Mouse (Mus musculus): ENCODE data around the gene Samsn1. TPM values are rescaled to one million over a fixed set of nuclear protein-coding genes. Genes with fewer than 3 reads are reported as not detected.

Gene Samsn1
- total and polyA plus RNA-seq, 2 experiments from 2014 or later, result 1.1 to 1.6 TPM

- WGBS, result 97% methylated on average over 1 of the region's 1 CpGs
- Histone ChIP-seq H3K36me3 (ENCODE audit: insufficient read depth, low read length) (no peaks in the 10 kb centered on the region), H3K27ac (no peak overlapping the region), H3K4me1 (ENCODE audit: insufficient read depth, low read length) (no peaks in the 10 kb centered on the region), H3K4me2 (ENCODE audit: low read depth, low read length) (no peak overlapping the region), H3K9me3 (ENCODE audit: low read length) (no peaks in the 10 kb centered on the region), H3K9ac (replicated peaks; ENCODE audit: low read length) (no peak overlapping the region), H3K4me3 (ENCODE audit: low read length) (no peak overlapping the region), H3K27me3 (ENCODE audit: insufficient read depth, low read length) (no peaks in the 10 kb centered on the region)
- no peak for TF ChIP-seq CTCF (IDR thresholded peaks at IDR 0.05; ENCODE audit: low read depth)
- ATAC-seq (no peak), DNase-seq (ENCODE audit: low spot score) (no peak)
These were observed 38.2 kb downstream of the Samsn1 start for GRCm38 (mm10) chr16:75983831-75984230.

- H3K4me3 ChIP-seq (ENCODE audit: low read length), result no peak overlapping the region
- H3K27me3 ChIP-seq (ENCODE audit: insufficient read depth, low read length), result no peaks in the 10 kb centered on the region
- H3K9ac ChIP-seq (replicated peaks; ENCODE audit: low read length), result no peak overlapping the region
- H3K4me2 ChIP-seq (ENCODE audit: low read depth, low read length), result no peak overlapping the region
- no peaks in the 10 kb centered on the region for H3K9me3 ChIP-seq (ENCODE audit: low read length)
- no peak for DNase-seq (ENCODE audit: low spot score)
- no peak for TF ChIP-seq CTCF (IDR thresholded peaks at IDR 0.05; ENCODE audit: low read depth)
- no peak overlapping the region for H3K27ac ChIP-seq
- no peak for ATAC-seq
- no peaks in the 10 kb centered on the region for H3K4me1 ChIP-seq (ENCODE audit: insufficient read depth, low read length)
- no peaks in the 10 kb centered on the region for H3K36me3 ChIP-seq (ENCODE audit: insufficient read depth, low read length)
These were observed 42.7 kb downstream of the Samsn1 start for GRCm38 (mm10) chr16:75979381-75979780.

- no peak for TF ChIP-seq CTCF (IDR thresholded peaks at IDR 0.05; ENCODE audit: low read depth)
- 87% methylated on average over 5 of the region's 5 CpGs for WGBS
- no peaks in the 10 kb centered on the region for H3K9me3 ChIP-seq (ENCODE audit: low read length)
- H3K4me1 ChIP-seq (ENCODE audit: insufficient read depth, low read length), result no peaks in the 10 kb centered on the region
- no peaks in the 10 kb centered on the region for H3K27me3 ChIP-seq (ENCODE audit: insufficient read depth, low read length)
- no peak for DNase-seq (ENCODE audit: low spot score)
- no peak overlapping the region for H3K27ac ChIP-seq
- H3K4me2 ChIP-seq (ENCODE audit: low read depth, low read length), result no peak overlapping the region
- ATAC-seq, result no peak
- H3K9ac ChIP-seq (replicated peaks; ENCODE audit: low read length), result no peak overlapping the region
- no peaks in the 10 kb centered on the region for H3K36me3 ChIP-seq (ENCODE audit: insufficient read depth, low read length)
- no peak overlapping the region for H3K4me3 ChIP-seq (ENCODE audit: low read length)
These were observed 44.3 kb downstream of the Samsn1 start for GRCm38 (mm10) chr16:75977798-75978197.

- 74% methylated on average over 11 of the region's 11 CpGs for WGBS
- no peak overlapping the region for H3K4me3 ChIP-seq (ENCODE audit: low read length)
- H3K4me1 ChIP-seq (ENCODE audit: insufficient read depth, low read length), result no peaks in the 10 kb centered on the region
- ATAC-seq (no peak), DNase-seq (ENCODE audit: low spot score) (no peak)
- no peak overlapping the region for H3K9ac ChIP-seq (replicated peaks; ENCODE audit: low read length)
- H3K9me3 ChIP-seq (ENCODE audit: low read length), result no peaks in the 10 kb centered on the region
- H3K27ac ChIP-seq, result no peak overlapping the region
- TF ChIP-seq CTCF (IDR thresholded peaks at IDR 0.05; ENCODE audit: low read depth), result no peak
- no peaks in the 10 kb centered on the region for H3K36me3 ChIP-seq (ENCODE audit: insufficient read depth, low read length)
- no peak overlapping the region for H3K4me2 ChIP-seq (ENCODE audit: low read depth, low read length)
- H3K27me3 ChIP-seq (ENCODE audit: insufficient read depth, low read length), result no peaks in the 10 kb centered on the region
These were observed 46.3 kb downstream of the Samsn1 start for GRCm38 (mm10) chr16:75975682-75976332.

GRCm38 (mm10) chr16:75970266-75970998 is 51.6 kb downstream of the Samsn1 start:
- WGBS, result 52% methylated on average over 6 of the region's 6 CpGs
- Histone ChIP-seq H3K4me2 (ENCODE audit: low read depth, low read length) (no peak overlapping the region), H3K36me3 (ENCODE audit: insufficient read depth, low read length) (no peaks in the 10 kb centered on the region), H3K4me1 (ENCODE audit: insufficient read depth, low read length) (no peaks in the 10 kb centered on the region), H3K27me3 (ENCODE audit: insufficient read depth, low read length) (no peaks in the 10 kb centered on the region), H3K9ac (replicated peaks; ENCODE audit: low read length) (no peak overlapping the region), H3K4me3 (ENCODE audit: low read length) (no peak overlapping the region), H3K9me3 (ENCODE audit: low read length) (no peaks in the 10 kb centered on the region), H3K27ac (no peak overlapping the region)
- no peak for TF ChIP-seq CTCF (IDR thresholded peaks at IDR 0.05; ENCODE audit: low read depth)
- no peak for DNase-seq (ENCODE audit: low spot score)
- no peak for ATAC-seq

- TF ChIP-seq CTCF (IDR thresholded peaks at IDR 0.05; ENCODE audit: low read depth), result no peak
- Histone ChIP-seq H3K9ac (replicated peaks; ENCODE audit: low read length) (no peak overlapping the region), H3K9me3 (ENCODE audit: low read length) (no peaks in the 10 kb centered on the region), H3K4me1 (ENCODE audit: insufficient read depth, low read length) (no peaks in the 10 kb centered on the region), H3K27ac (no peak overlapping the region), H3K27me3 (ENCODE audit: insufficient read depth, low read length) (no peaks in the 10 kb centered on the region), H3K36me3 (ENCODE audit: insufficient read depth, low read length) (no peaks in the 10 kb centered on the region), H3K4me3 (ENCODE audit: low read length) (no peak overlapping the region), H3K4me2 (ENCODE audit: low read depth, low read length) (no peak overlapping the region)
- no peak for ATAC-seq
- no peak for DNase-seq (ENCODE audit: low spot score)
- WGBS, result 84% methylated on average over 8 of the region's 8 CpGs
These were observed 60.1 kb downstream of the Samsn1 start for GRCm38 (mm10) chr16:75962021-75962420.

- Histone ChIP-seq H3K4me1 (ENCODE audit: insufficient read depth, low read length) (no peaks in the 10 kb centered on the region), H3K9me3 (ENCODE audit: low read length) (no peaks in the 10 kb centered on the region), H3K27me3 (ENCODE audit: insufficient read depth, low read length) (no peaks in the 10 kb centered on the region), H3K27ac (no peak overlapping the region), H3K36me3 (ENCODE audit: insufficient read depth, low read length) (no peaks in the 10 kb centered on the region), H3K4me2 (ENCODE audit: low read depth, low read length) (no peak overlapping the region), H3K4me3 (ENCODE audit: low read length) (no peak overlapping the region), H3K9ac (replicated peaks; ENCODE audit: low read length) (no peak overlapping the region)
- ATAC-seq, result no peak
- 69% methylated on average over 5 of the region's 5 CpGs for WGBS
- no peak for DNase-seq (ENCODE audit: low spot score)
- no peak for TF ChIP-seq CTCF (IDR thresholded peaks at IDR 0.05; ENCODE audit: low read depth)
These were observed 60.6 kb downstream of the Samsn1 start for GRCm38 (mm10) chr16:75961487-75961886.
